Mouse (Mus musculus) hindbrain, embryonic 13.5 days (tissue): ENCODE data around the gene Vmn1r194. TPM values are rescaled to one million over a fixed set of nuclear protein-coding genes. Genes with fewer than 3 reads are reported as not detected.
"Not testable (repeated sequence)": the region's sequence is repeated elsewhere in the genome, so short reads cannot be mapped to it uniquely, and the experiment has no call there.

Experiments used
- ATAC-seq: fragments of 200-750 bp; cut with Nextera tagmentation; 2 replicates; pipeline ENCODE4 v1.8.0; 2017; ENCODE audit warnings: moderate TSS enrichment; ENCODE audit not compliant: low FRiP score
- H3K27ac ChIP-seq: fragments of 300-500 bp; sonication (generic); 2 replicates; pipeline ENCODE4 v1.5.1; 2015; ENCODE audit warnings: inconsistent platforms, mild to moderate bottlenecking, moderate library complexity
- H3K27me3 ChIP-seq: fragments of 300-500 bp; sonication (generic); 2 replicates; pipeline ENCODE4 v1.6.1; 2015; ENCODE audit warnings: mild to moderate bottlenecking, inconsistent platforms
- H3K36me3 ChIP-seq: fragments of 300-500 bp; sonication (generic); 2 replicates; pipeline ENCODE4 v1.6.1; 2015; ENCODE audit warnings: mild to moderate bottlenecking, inconsistent platforms
- H3K4me1 ChIP-seq: fragments of 300-500 bp; sonication (generic); replicated peaks from 2 replicates; pipeline ENCODE4 v1.6.1; 2015; ENCODE audit warnings: inconsistent platforms
- H3K4me2 ChIP-seq: fragments of 300-500 bp; sonication (generic); 2 replicates; pipeline ENCODE4 v1.6.1; 2015; ENCODE audit warnings: inconsistent platforms, mild to moderate bottlenecking, moderate library complexity
- H3K4me3 ChIP-seq: fragments of 300-500 bp; sonication (generic); 2 replicates; pipeline ENCODE4 v1.5.1; 2015; ENCODE audit warnings: mild to moderate bottlenecking, inconsistent platforms
- H3K9ac ChIP-seq: fragments of 300-500 bp; sonication (generic); 2 replicates; pipeline ENCODE4 v1.6.1; 2015; ENCODE audit warnings: mild to moderate bottlenecking, inconsistent platforms
- H3K9me3 ChIP-seq: fragments of 300-500 bp; sonication (generic); 2 replicates; pipeline ENCODE4 v1.6.1; 2016; ENCODE audit warnings: inconsistent platforms
- WGBS: fragments of 180-500 bp; shearing (Covaris S2); methylation state at CpG from one replicate; pipeline ENCODE4 v1.1.7; 2015; 5-methylcytosine and 5-hydroxymethylcytosine counted together
- microRNA-seq: library from miRNA; unstranded; fragments of <30 nt; microRNA quantifications from one replicate; pipeline ENCODE4, GENCODE M21; 2016
- polyA plus RNA-seq: library from polyadenylated mRNA; unstranded; fragments of >200 nt; fragmentation: Nextera tagmentation; extraction: Ambion mirVana; gene quantifications from 2 replicates; pipeline ENCODE4 v1.2.1, GENCODE M21; 2015

The Vmn1r194 gene
- polyA plus RNA-seq, result not detected in 2 replicates

DNA sequence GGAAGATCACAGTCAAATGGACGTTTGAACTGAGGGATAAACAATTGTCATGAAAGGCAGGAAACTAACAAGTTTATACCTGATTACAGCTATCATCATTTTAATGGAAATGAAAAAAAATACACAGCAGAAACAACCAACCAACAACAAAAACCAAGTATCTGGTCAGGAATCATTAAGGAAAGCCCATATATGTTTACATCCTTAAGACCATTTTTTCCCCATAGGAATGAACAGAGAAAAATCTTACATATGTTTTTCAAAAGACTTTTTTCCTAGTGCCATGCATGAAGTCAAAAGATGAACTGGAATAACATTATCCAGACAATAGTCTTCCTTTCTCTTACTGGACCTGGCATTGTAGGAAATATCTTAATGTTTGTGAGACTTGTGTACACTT is at the start of gene Vmn1r194:
Vmn1r194 (plus strand) TSS at position 301 of the 400 bp plus-strand sequence.
- WGBS, result 61% methylated on average over 1 of the region's 1 CpGs
- Histone ChIP-seq H3K9me3 (no peaks in the 10 kb centered on the region), H3K9ac (no peak within 1 kb of the TSS), H3K4me1 (no peaks in the 10 kb centered on the region), H3K36me3 (no peaks in the 10 kb centered on the region), H3K27ac (no peak within 1 kb of the TSS), H3K27me3 (no peaks in the 10 kb centered on the region), H3K4me3 (no peak within 1 kb of the TSS), H3K4me2 (no peak within 1 kb of the TSS)
- no peak for ATAC-seq

- H3K9me3 ChIP-seq, H3K9ac ChIP-seq, H3K4me3 ChIP-seq, H3K4me2 ChIP-seq, H3K4me1 ChIP-seq, H3K27me3 ChIP-seq, H3K36me3 ChIP-seq, H3K27ac ChIP-seq, ATAC-seq: not testable (repeated sequence)
- WGBS, result 80% methylated on average over 1 of the region's 1 CpGs
Observed at GRCm38 (mm10) chr13:22223060-22223459, 21.0 kb upstream of the Vmn1r194 start, which contains the start of gene Vmn1r193. Vmn1r193 (minus strand) TSS chr13:22223160.

- H3K9me3 ChIP-seq, H3K4me1 ChIP-seq, H3K36me3 ChIP-seq, H3K27ac ChIP-seq, ATAC-seq, H3K4me3 ChIP-seq, H3K9ac ChIP-seq, H3K4me2 ChIP-seq, H3K27me3 ChIP-seq: not testable (repeated sequence)
- WGBS, result 87% methylated on average over 1 of the region's 1 CpGs
Observed at GRCm38 (mm10) chr13:22270222-22270621, 26.2 kb downstream of the Vmn1r194 start, which contains the start of gene Vmn1r195. Vmn1r195 (plus strand) TSS chr13:22270522.

- no peak overlapping the region for H3K27ac ChIP-seq
- H3K4me2 ChIP-seq, result no peak overlapping the region
- H3K9me3 ChIP-seq, result no peaks in the 10 kb centered on the region
- no peak overlapping the region for H3K4me3 ChIP-seq
- no peaks in the 10 kb centered on the region for H3K36me3 ChIP-seq
- no peak for ATAC-seq
- WGBS, result 52% methylated on average over 2 of the region's 2 CpGs
- no peaks in the 10 kb centered on the region for H3K27me3 ChIP-seq
- H3K9ac ChIP-seq, result no peak overlapping the region
- no peaks in the 10 kb centered on the region for H3K4me1 ChIP-seq
Observed at GRCm38 (mm10) chr13:22271721-22272120, 27.7 kb downstream of the Vmn1r194 start.

- no peaks in the 10 kb centered on the region for H3K4me1 ChIP-seq
- H3K4me3 ChIP-seq, result no peak overlapping the region
- no peak overlapping the region for H3K9ac ChIP-seq
- H3K4me2 ChIP-seq, result no peak overlapping the region
- H3K27ac ChIP-seq, result no peak overlapping the region
- no peaks in the 10 kb centered on the region for H3K27me3 ChIP-seq
- ATAC-seq, result no peak
- H3K36me3 ChIP-seq, result no peaks in the 10 kb centered on the region
- 88% methylated on average over 2 of the region's 2 CpGs for WGBS
- H3K9me3 ChIP-seq, result no peaks in the 10 kb centered on the region
Observed at GRCm38 (mm10) chr13:22284578-22284977, 40.6 kb downstream of the Vmn1r194 start.

DNA sequence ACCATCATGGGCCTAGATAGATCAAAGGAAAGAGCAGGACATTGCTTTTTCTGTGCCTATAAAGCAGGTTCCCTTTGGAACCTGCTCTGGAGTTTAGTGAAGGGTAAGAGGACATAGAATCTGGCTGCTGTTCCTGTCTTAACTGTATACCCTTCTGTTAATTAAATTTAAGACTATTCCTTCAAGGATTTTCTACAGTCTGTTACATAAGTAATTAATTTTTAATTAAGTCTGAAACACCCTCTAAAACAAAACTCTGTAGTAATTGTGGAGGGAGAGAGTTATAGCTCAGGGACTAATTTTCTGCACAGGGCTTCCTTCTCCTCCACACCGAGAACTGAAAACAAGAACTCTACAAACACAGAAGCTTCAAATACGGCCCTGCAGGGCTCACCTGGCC is 45.6 kb downstream of the Vmn1r194 start, which contains the start of gene Vmn1r196:
Vmn1r196 (plus strand) TSS at position 301 of the 400 bp plus-strand sequence.
- Histone ChIP-seq H3K4me3 (no peak within 1 kb of the TSS), H3K27me3 (no peaks in the 10 kb centered on the region), H3K27ac (no peak within 1 kb of the TSS), H3K9me3 (no peaks in the 10 kb centered on the region), H3K4me2 (no peak within 1 kb of the TSS), H3K36me3 (no peaks in the 10 kb centered on the region), H3K4me1 (no peaks in the 10 kb centered on the region), H3K9ac (no peak within 1 kb of the TSS)
- no peak for ATAC-seq
- WGBS, result 85% methylated on average over 2 of the region's 2 CpGs

Small RNAs within 50 kb of the gene (microRNA-seq; reads per million reads assigned to microRNA genes)
- gene Gm23282 (not detected), gene Gm25084 (not detected)

Other genes starting within 250 kb of the Vmn1r194 start
- 0.12 and 0.14 TPM in 2 replicates for gene Prss16, start 234.5 kb upstream of the Vmn1r194 start, polyA plus RNA-seq
- gene Hist1h2ah, start 208.6 kb upstream of the Vmn1r194 start, polyA plus RNA-seq, result 1.9 TPM in 1 of 2 replicates, not detected in the other
- gene Hist1h2bk, start 208.3 kb upstream of the Vmn1r194 start, polyA plus RNA-seq, result 0.84 and 3.1 TPM in 2 replicates
- gene Hist1h4i, start 202.9 kb upstream of the Vmn1r194 start, polyA plus RNA-seq, result 12.2 and 12.9 TPM in 2 replicates
- 11.9 and 17.6 TPM in 2 replicates for gene Hist1h2ag, start 201.3 kb upstream of the Vmn1r194 start, polyA plus RNA-seq
- gene Hist1h2bj, start 201.0 kb upstream of the Vmn1r194 start, polyA plus RNA-seq, result 1.8 and 5.0 TPM in 2 replicates
- not detected in 2 replicates for gene Vmn1r188, start 159.8 kb upstream of the Vmn1r194 start, polyA plus RNA-seq
- gene Vmn1r189, start 138.4 kb upstream of the Vmn1r194 start, polyA plus RNA-seq, result not detected in 2 replicates
- not detected in 2 replicates for gene Vmn1r191, start 60.2 kb upstream of the Vmn1r194 start, polyA plus RNA-seq
- gene Vmn1r192, start 53.1 kb upstream of the Vmn1r194 start, polyA plus RNA-seq, result not detected in 2 replicates
- not detected in 2 replicates for gene Vmn1r193, start 21.1 kb upstream of the Vmn1r194 start, polyA plus RNA-seq
- gene Vmn1r195, start 26.3 kb downstream of the Vmn1r194 start, polyA plus RNA-seq, result not detected in 2 replicates
- not detected in 2 replicates for gene Vmn1r196, start 45.7 kb downstream of the Vmn1r194 start, polyA plus RNA-seq
- not detected in 2 replicates for gene Vmn1r197, start 80.4 kb downstream of the Vmn1r194 start, polyA plus RNA-seq
- gene Vmn1r198, start 106.1 kb downstream of the Vmn1r194 start, polyA plus RNA-seq, result not detected in 2 replicates
- not detected in 2 replicates for gene Vmn1r199, start 135.6 kb downstream of the Vmn1r194 start, polyA plus RNA-seq
- gene Vmn1r200, start 146.2 kb downstream of the Vmn1r194 start, polyA plus RNA-seq, result not detected in 2 replicates
- gene Vmn1r201, start 227.7 kb downstream of the Vmn1r194 start, polyA plus RNA-seq, result not detected in 2 replicates